Mouse (Mus musculus): ENCODE measurements around the gene Kmt2c. TPM values are rescaled to one million over a fixed set of nuclear protein-coding genes. Genes with fewer than 3 reads are reported as not detected.

Gene Kmt2c
- total and polyA plus RNA-seq, 3 experiments = 23.8 to 34.0 (median 26.2) TPM

GRCm38 (mm10) chr5:25422576-25422975 lies 76.0 kb downstream of the Kmt2c start:
- no peaks in the 10 kb centered on the region for H3K9me3 ChIP-seq (replicated peaks; ENCODE audit: insufficient read depth, low read length)
- H3K9ac ChIP-seq (ENCODE audit: control insufficient read depth, low read depth, low read length, poor library complexity, severe bottlenecking) = no peak overlapping the region
- TF ChIP-seq CTCF (IDR thresholded peaks at IDR 0.05 in 2 of 3, conservative IDR thresholded peaks at IDR 0.05 in 1 of 3; ENCODE audit: control insufficient read depth in 1 of 3, insufficient read depth in 1 of 3, low read depth in 2 of 3, low read length in 3 of 3, poor library complexity in 1 of 3, severe bottlenecking in 1 of 3) = no peak
- TF ChIP-seq GABPA (IDR thresholded peaks at IDR 0.05; ENCODE audit: low read depth, low read length) = no peak
- TF ChIP-seq ZNF384 (IDR thresholded peaks at IDR 0.05; ENCODE audit: low read depth, low read length) = no peak
- TF ChIP-seq MAFK (IDR thresholded peaks at IDR 0.05; ENCODE audit: borderline replicate concordance, low read depth, low read length) = no peak
- no peak for TF ChIP-seq GATA1 (IDR thresholded peaks at IDR 0.05; ENCODE audit: low read depth, low read length)
- TF ChIP-seq USF1 (IDR thresholded peaks at IDR 0.05; ENCODE audit: low read depth, low read length) = no peak
- no peak for TF ChIP-seq RCOR1 (IDR thresholded peaks at IDR 0.05; ENCODE audit: low read depth, low read length)
- TF ChIP-seq MXI1 (IDR thresholded peaks at IDR 0.05; ENCODE audit: low read depth, low read length) = no peak
- TF ChIP-seq TCF12 (IDR thresholded peaks at IDR 0.05; ENCODE audit: low read depth, low read length) = no peak
- no peak for TF ChIP-seq UBTF (IDR thresholded peaks at IDR 0.05; ENCODE audit: borderline replicate concordance, insufficient read depth, low read depth, low read length)
- TF ChIP-seq NRF1 (IDR thresholded peaks at IDR 0.05; ENCODE audit: insufficient read depth, low read depth, low read length, poor library complexity, severe bottlenecking) = no peak
- TF ChIP-seq KAT2A (conservative IDR thresholded peaks at IDR 0.05; ENCODE audit: low read depth, low read length) = no peak
- no peak for TF ChIP-seq MAX (IDR thresholded peaks at IDR 0.05; ENCODE audit: low read length)
- no peak for TF ChIP-seq NELFE (IDR thresholded peaks at IDR 0.05; ENCODE audit: low read depth, low read length)
- no peak for TF ChIP-seq POLR2AphosphoS5 (IDR thresholded peaks at IDR 0.05; ENCODE audit: borderline replicate concordance, low read depth, low read length)
- no peak for DNase-seq (ENCODE audit: low read depth, low spot score)
- H3K27me3 ChIP-seq (ENCODE audit: control insufficient read depth in 1 of 2, insufficient read depth in 2 of 2, low read length in 2 of 2) = no peaks in the 10 kb centered on the region
- H3K36me3 ChIP-seq (ENCODE audit: control insufficient read depth in 1 of 2, insufficient read depth in 2 of 2, low read length in 2 of 2) = peaks cover 0 to 21% of the 10 kb centered on the region in 2 experiments; a peak in 2 of 4 replicates
- H3K4me3 ChIP-seq (ENCODE audit: control insufficient read depth in 1 of 2, insufficient read depth in 1 of 2, low read depth in 2 of 2, low read length in 2 of 2) = no peak overlapping the region
- no peak overlapping the region for H3K27ac ChIP-seq (ENCODE audit: control insufficient read depth, low read depth, low read length)
- H3K79me2 ChIP-seq (ENCODE audit: control insufficient read depth, insufficient read depth, low read length, poor library complexity) = peaks cover 16% of the 10 kb centered on the region
- H3K4me1 ChIP-seq (ENCODE audit: control insufficient read depth in 1 of 2, insufficient read depth in 2 of 2, low read length in 2 of 2) = peaks cover 6 to 7% of the 10 kb centered on the region in 2 experiments

- DNase-seq (ENCODE audit: low read depth, low spot score) = peak; percentile 83
- no peak overlapping the region for H3K9ac ChIP-seq (ENCODE audit: control insufficient read depth, low read depth, low read length, poor library complexity, severe bottlenecking)
- peaks cover 19% of the 10 kb centered on the region for H3K79me2 ChIP-seq (ENCODE audit: control insufficient read depth, insufficient read depth, low read length, poor library complexity)
- H3K4me1 ChIP-seq (ENCODE audit: control insufficient read depth in 1 of 2, insufficient read depth in 2 of 2, low read length in 2 of 2) = peaks cover 6 to 7% of the 10 kb centered on the region in 2 experiments
- TF ChIP-seq CTCF (IDR thresholded peaks at IDR 0.05 in 2 of 3, conservative IDR thresholded peaks at IDR 0.05 in 1 of 3; ENCODE audit: control insufficient read depth in 1 of 3, insufficient read depth in 1 of 3, low read depth in 2 of 3, low read length in 3 of 3, poor library complexity in 1 of 3, severe bottlenecking in 1 of 3) (peak; percentile 28 to 88 (median 67)), SMC3 (IDR thresholded peaks at IDR 0.05; ENCODE audit: low read depth, low read length) (peak; percentile 86), MAZ (IDR thresholded peaks at IDR 0.05; ENCODE audit: low read depth, low read length) (0 out of 2 replicates have a peak, but pooled peaks have one; percentile 43), KAT2A (conservative IDR thresholded peaks at IDR 0.05; ENCODE audit: low read depth, low read length) (no peak), ZC3H11A (IDR thresholded peaks at IDR 0.05; ENCODE audit: low read depth, low read length) (peak; percentile 77), MAX (IDR thresholded peaks at IDR 0.05; ENCODE audit: low read length) (no peak), RAD21 (IDR thresholded peaks at IDR 0.05; ENCODE audit: low read depth, low read length) (peak; percentile 91)
- H3K4me3 ChIP-seq (ENCODE audit: control insufficient read depth in 1 of 2, insufficient read depth in 1 of 2, low read depth in 2 of 2, low read length in 2 of 2) = no peak overlapping the region
- H3K9me3 ChIP-seq (replicated peaks; ENCODE audit: insufficient read depth, low read length) = no peaks in the 10 kb centered on the region
- H3K27me3 ChIP-seq (ENCODE audit: control insufficient read depth in 1 of 2, insufficient read depth in 2 of 2, low read length in 2 of 2) = no peaks in the 10 kb centered on the region
- H3K36me3 ChIP-seq (ENCODE audit: control insufficient read depth in 1 of 2, insufficient read depth in 2 of 2, low read length in 2 of 2) = peaks cover 0 to 25% of the 10 kb centered on the region in 2 experiments; a peak in 2 of 4 replicates
- no peak overlapping the region for H3K27ac ChIP-seq (ENCODE audit: control insufficient read depth, low read depth, low read length)
Measured at GRCm38 (mm10) chr5:25420601-25421000, 78.0 kb downstream of the Kmt2c start.
